Mouse (Mus musculus): ENCODE data around the gene C1qtnf6. TPM values are rescaled to one million over a fixed set of nuclear protein-coding genes. Genes with fewer than 3 reads are reported as not detected.

C1qtnf6 gene
- total RNA-seq (2021), result 10 to 100 TPM; 14.1 to 15.0 TPM
- long read RNA-seq, experiment 1, partial matches to known transcripts, result 2 of 4 reads
- long read RNA-seq, experiment 1, other reads (novel, unspliced or antisense), result 0 of 4 reads
- long read RNA-seq, experiment 2, partial matches to known transcripts, result 0 of 9 reads
- long read RNA-seq, experiment 2, other reads (novel, unspliced or antisense), result 7 of 9 reads

DNA sequence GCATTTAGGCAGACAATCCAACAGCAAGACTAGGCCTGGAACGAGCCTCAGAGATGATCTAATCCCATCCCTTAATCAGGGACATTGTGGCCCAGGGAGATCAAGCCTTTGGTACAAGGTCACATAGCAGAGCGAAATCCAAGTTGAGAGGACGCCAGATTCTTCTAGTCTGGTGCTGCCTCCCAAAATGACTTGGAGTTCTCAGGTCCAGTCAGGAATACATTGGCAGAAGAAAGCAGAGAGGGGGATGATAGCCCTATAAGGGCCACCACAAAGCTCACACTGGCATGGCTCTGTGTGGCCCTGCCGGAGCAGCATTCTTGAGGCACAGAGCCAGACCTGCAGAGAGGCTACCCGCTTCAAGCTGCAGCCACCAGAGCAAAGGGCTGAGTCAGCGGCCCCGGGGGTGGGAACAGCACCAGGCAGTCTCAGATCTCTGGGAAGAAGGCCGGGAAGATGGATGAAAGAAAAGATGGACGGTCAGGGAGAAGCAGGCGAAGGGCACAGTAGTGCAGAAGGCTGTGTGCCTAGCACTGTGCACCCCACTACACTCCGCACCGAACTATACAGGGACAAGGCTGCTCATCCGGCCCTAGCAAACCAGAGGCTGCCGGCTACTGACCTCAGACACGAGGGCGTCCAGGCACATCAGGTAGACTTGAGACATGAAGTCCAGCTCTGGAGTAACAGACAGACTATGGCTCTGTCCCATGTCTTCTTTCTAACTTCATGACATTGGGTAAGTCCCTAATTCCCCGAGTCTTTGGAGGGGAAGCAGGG lies at the start of gene C1qtnf6:
Gene C1qtnf6, minus strand, starts transcription at position 746 of the 780 bp plus-strand sequence.
- DNase-seq (ENCODE audit: low spot score in 2 of 2), result peak; percentile 51 to 68

DNA sequence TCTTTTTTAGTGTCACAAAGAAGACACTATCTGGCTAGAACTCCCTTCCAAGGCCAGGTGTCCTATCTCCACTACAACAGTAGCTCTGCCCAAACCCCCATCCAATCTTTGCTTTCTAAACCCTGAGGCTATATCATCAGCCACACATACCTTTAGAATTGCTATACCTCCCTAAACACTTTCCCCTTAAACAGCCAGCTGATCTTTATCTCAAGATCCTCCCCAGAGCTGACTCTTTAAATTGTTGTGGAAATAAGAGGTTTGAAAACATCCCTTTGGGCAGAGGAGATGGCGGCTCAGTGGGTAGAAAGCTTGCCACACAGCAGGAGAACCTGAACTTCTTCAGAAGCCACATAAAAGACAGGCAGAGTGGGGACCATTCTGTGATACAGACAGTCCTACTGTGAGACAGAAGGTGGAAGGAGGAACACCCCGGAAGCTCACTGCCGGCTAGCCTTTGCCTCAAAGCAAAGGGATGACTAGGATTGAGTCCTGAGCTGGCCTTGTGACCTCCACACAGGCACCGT lies 45.1 kb upstream of the C1qtnf6 start:
- no peak for DNase-seq (ENCODE audit: low spot score in 2 of 2)

DNA sequence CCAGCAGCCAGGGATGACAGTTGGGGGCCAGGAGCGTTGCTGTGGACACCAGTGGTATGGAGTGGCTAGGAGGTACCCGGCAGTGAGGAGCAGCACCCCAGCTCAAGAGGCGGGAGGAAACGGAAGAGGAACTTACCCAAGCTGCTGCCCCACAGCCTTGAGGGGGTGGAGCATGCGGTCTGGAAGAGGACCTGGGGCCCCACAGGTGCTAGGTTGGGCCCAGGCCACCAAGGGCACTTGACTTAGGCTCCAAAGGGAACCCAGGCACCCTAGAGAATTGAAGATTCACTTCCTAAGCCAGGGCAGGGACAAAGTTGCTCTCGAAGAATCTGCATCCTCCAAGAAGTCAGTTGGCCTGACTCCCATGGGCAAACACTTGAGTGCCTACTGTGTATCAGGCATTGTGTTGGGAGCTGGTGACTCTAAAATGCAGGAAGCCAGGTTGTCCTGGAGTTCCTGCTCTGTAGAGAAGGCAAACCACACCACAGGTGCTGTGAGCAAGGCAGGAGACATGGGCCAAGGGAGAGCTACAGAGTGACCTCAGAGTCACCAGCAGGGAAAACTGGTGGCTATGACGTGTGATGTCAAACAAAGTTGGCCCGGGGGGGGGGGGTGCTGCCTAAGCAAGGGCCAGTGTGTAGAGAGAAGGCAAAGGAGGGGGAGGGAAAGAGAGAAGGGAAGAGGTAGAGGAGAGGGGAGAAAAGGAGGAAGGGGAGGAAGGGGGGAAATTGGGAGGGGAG lies 41.6 kb upstream of the C1qtnf6 start, which contains the start of gene Rac2:
Gene Rac2, minus strand, starts transcription at position 126 of the 740 bp plus-strand sequence.
- DNase-seq (ENCODE audit: low spot score in 2 of 2), result no peak

DNA sequence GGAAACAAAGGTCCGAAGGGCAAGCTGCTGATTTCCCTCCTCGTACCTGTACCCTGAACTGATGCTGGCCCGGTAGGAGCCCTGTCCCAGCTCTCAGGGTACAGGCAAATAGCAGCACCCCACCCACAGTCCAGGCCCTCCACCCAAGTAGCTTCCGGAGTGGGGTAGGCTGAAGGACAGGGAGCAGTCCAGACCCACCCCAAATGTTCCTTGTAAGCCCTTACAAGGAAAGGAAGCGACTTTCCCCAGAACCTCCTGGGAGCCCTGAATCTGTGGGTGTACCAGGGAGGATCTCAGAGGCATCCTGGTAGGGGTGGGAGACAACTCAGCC lies 41.0 kb upstream of the C1qtnf6 start:
- no peak for DNase-seq (ENCODE audit: low spot score in 2 of 2)

DNA sequence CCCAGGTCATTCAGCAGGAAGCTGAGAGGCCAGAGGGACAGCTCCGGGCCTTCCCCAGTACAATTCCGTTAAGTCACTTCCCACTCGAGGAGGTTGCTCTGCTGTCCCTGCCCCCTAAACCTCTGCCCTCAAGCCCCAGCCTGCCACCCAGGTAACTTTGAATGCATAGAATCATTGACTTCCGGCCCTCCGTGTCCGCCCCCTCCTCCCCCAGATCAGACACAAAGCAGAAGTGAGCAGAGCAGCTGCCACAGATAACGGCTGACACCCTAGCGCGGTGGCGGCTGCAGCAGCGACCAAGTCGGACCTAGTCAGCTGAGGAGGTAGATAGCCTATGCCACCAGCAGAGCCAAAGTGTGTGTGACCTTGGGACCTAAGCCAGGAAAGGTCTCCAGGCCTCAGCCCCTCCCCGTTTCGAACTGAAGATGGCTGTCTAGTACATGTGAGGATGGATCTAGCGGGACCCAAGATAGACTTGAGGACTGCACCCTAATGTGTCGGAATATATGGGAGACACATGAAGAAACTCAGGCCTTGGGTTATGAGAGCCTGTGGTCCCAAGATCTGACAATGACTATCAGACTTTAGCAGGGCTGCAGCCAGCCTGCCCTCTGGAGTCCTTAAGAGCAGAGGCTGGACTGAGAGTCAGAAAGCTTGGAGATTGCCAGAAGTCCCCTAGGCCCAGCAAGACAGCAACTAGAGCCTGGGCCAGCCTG lies 40.5 kb upstream of the C1qtnf6 start:
- DNase-seq (ENCODE audit: low spot score in 2 of 2), result no peak

DNA sequence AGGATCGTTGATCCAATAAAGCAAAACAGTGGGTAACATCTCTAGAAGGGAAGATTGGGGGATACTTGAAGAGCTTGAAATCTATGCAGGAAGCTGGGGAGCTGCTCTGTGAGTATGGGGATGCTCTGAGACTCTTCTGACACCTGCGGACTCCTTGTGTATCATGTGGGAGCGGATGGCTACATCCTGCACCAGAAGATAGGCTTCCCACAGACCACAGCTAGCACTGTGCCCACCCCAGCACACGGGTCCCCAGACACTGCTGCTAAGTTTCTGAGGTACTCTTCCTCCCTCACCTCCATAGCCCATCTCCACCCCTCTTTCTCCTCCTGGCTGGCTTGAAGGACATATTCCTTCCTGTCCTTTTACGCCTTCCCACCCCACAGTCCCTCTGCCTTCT lies 39.0 kb upstream of the C1qtnf6 start:
- DNase-seq (ENCODE audit: low spot score in 2 of 2), result no peak

DNA sequence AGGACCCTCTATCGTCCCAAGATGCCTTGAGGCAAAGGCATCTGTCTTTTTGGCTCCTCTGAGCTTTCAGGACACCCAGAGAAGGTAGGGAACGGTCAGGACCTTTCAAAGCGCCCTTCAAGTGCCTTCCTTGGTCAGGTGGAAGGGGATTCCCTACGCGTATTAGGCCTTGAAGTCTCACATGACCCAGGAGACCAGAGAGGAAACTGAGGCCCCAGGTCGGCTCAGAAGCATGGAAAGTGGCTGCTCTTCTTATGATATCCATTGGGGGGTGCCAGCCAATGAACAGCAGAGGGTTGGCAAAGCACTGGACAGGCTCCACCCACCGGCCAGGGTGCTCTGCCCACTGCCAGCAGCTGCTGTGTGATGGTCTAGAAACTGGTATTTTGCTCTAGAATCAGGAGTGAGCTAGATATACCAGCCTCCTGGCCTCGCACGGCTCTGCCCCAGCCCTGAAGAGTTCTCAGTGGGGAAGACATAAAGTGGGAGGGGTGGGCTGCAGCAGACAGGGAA lies 36.4 kb upstream of the C1qtnf6 start:
- DNase-seq (ENCODE audit: low spot score in 2 of 2), result no peak

DNA sequence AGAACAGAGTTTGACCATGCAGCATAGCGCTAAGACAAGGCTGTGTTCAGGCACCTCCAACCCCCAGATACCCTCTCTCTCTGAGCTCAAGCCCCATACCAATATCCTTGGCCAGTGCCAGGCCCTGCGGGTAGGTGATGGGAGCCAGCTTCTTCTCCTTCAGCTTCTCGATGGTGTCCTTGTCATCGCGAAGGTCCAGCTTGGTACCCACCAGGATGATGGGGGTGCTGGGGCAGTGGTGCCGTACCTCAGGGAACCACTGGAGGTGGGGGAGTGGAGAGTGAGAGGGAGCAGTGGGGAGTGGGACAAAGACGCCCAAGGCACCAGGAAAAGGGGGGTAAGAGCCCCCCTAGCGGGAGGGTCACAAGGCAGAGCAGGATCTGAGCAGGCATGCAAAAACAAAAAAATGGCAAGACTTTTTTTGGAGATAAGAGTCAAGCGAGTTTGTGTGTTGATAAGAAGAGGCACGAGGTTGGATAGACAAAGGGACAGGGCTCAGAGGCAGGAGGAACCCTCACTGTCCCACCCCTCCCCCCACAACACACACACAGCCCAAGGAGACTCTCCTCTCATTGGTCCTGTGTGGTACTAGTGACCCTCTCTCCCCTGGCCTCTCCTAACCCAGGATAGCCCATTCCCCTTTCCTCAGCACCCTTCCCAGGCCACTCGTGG lies 33.7 kb upstream of the C1qtnf6 start:
- no peak for DNase-seq (ENCODE audit: low spot score in 2 of 2)

DNA sequence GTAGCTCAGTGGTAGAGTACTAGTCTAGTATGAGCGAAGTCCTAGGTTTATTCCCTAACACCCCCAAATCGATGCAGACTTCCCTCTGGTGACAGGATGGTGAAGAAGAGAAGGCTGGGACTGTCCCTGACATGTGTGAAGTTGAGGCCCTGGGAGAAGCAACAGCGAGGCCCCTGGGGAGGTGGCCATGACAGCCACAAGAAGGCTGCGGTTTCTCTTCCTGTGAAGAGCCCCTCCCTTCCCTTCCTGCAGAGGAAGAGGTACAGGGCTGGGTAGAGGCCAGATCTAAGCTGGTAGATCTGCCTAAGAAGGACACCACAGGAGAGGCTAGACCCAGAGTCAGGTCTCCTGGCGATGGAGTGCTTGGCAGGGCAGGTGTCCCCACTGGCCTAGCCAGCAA lies 32.7 kb upstream of the C1qtnf6 start:
- no peak for DNase-seq (ENCODE audit: low spot score in 2 of 2)

DNA sequence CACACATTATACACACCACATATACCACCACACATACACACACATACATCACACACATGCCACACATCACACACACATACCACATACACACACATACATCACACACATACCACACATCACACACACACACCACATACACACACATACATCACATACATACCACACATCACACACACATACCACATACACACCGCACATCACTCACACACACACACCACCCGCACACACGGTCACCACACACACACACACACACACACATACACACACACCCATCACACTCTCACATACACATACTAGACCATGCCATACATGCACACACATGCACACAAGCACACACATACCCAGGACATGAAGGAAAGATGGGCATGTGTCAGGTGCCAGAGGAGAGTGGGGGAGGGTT lies 32.1 kb upstream of the C1qtnf6 start:
- DNase-seq (ENCODE audit: low spot score in 2 of 2), result no peak

DNA sequence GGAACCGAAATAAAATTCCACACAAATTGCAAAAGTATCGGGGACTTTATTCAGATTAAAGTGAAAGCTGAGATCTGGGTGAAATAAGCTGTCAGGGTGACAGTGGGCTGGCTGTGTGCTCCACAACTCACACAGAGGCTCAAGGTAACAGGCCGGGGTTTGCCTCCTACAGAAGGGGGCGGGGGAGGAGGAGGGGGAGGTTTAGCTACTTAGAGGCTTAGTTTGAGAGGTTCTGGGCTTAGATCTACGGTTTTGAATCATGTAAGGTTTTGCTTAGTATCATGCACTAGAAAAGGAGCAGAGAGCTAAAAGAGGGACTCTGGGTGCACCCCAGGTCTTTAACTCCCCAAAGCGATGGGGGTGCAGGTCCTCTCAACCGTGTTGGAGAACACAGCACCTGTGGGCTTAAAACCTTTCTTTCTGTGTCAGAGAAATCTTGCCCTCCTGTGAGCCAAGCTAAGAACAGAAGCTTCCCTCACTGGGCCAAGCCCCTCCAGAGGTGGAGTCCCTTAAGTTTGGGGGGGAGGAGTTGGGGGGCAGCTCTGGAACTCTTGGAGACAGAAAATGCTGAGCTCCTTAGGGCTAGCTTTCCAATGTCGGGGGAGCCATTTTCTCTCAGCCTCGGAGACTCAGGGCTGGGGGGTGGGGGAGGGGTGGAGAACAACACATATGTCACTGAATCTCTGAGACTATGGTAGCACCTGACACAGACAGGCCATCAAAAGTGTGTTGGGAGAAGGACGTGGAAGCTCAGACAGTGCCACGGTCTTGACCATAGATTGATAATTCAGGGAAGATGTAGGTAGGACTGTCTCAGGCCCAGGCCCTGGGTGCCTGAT lies 28.1 kb upstream of the C1qtnf6 start:
- no peak for DNase-seq (ENCODE audit: low spot score in 2 of 2)

DNA sequence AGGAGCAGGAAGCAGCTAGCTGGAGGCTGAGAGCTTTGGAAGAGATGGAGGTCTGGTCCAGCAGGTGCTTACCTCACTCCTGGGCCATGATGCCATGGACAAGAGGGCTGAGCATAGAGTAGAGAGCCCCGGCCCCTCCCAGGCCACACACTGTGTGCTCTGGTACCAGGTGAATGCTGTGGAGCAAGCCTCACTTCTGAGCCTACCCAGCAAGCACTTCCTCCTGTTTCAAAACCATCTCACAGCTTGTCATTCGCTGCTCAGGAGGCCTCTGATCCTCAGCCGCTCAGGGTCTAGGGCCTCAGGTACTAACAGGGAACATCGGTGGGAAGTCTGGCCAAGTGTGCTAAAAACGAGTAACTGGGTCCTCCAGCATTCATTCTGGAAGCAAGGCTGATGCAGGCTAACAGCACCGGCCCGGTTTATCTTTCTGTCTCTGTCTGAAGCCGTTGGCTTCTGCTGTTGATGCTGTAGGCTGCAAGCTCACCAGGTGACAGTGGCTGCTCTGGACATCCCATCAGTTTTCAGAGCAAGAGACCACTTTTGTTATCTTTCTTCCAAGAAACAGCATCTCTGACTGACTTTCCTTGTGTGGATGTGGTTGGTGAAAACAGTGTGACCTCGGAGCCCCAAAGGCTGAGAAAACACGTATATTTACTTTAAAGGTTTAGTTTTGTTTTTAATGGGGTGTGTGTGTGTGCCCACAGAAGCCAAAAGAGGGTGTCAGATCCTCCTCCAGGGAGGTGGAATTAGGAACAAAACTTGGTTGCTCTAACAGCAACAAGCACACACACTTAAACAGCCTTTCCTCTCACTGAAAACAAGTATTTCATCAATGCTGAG lies 26.7 kb upstream of the C1qtnf6 start:
- no peak for DNase-seq (ENCODE audit: low spot score in 2 of 2)

DNA sequence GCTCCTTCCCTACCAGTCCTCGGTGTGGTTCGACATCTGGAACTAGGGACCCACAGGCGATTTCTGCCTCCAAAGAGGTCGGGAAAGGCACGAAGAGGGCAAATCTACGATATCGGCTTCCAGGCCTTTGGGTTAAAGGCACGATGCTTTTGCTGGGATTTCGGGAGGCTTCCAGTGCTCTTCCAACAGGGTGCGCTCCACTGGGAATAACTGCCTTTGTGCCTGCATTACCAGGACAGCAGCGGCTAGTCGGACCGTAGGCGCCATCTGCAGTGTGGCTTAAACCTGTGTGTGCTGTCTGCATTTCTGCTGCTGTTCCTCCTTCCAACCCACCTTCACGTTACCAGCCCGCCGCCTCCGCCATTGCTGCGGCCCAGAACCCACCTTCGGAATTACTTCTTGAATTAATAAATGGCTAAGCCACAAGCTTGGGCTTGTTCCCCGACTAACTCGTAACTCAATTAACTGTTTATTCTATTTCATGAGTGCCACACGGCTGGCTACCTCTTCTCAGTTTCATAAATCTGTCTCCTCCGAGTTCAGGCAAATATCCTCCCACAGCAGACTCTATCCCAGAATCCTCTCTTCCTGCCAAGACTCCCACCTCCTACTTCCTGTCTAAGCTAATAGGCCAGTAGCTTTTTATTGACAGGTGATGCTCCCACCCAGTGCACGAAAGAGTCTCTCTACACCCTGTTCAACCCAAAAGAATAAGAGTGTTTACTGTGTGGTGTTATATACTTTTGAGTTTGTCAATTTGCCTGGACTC lies 23.5 kb upstream of the C1qtnf6 start:
- DNase-seq (ENCODE audit: low spot score in 2 of 2), result no peak

DNA sequence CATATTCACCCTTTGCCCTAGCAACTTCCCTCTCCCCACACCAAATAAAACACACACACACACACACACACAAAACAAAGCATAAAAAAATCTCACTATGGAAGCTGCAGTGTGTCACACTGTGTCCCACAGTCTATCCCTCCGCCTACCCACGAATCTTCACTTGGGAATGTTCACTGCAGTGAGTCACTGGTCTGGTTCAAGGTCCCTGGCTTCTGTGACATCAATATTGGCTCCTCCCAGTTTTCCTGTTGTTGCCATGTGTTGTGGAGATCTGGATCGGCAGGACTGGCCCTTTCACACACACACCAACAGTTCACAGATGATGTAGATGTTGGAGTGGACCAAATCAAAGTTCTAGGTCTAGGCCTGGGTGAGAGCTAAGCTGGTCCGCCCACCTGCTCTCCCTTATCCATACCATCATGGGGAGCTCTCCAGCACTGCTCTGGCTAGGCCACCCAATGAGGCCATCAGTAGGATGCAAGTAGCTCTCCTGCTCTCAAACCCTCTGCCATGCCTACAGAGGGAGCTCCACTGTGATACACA lies 18.0 kb upstream of the C1qtnf6 start:
- peak in 1 of 2 experiments; percentile 54 for DNase-seq (ENCODE audit: low spot score in 2 of 2)

DNA sequence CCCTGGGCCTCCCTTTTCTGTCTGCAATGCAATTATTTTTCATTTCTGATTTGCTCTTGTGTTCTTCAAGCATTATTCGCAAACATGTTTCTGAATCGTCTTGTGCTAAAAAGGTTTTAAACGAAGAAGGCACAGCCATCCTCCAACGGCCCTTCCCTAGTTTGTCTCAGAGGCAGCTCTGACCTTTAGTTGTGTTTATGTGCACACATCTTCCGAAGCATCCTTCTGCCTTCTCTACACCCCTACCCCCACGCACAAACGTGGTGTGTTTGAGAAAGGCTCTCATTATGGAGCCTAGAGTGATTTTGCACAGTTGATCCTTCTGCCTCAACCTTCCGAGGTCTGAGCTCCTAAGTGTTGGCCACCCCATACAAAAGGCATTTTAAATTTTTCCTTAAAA lies 17.5 kb upstream of the C1qtnf6 start:
- no peak for DNase-seq (ENCODE audit: low spot score in 2 of 2)

DNA sequence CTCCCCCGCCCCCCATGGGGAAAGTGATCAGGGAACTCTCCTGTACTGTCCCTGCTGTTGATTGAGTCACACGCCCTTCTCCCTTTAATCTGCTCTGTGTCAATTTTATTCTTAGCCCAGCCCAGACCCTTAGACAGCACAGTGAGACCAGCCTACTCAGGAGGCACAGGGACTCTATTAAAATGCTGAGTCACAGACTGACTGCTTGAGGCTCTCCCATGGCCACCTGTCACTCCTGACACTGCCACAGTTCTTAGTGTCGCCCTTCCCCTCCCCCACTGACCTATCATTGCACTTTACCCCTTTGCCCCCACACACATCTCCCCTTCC lies 17.1 kb upstream of the C1qtnf6 start:
- peak in 1 of 2 experiments; percentile 35 for DNase-seq (ENCODE audit: low spot score in 2 of 2)

DNA sequence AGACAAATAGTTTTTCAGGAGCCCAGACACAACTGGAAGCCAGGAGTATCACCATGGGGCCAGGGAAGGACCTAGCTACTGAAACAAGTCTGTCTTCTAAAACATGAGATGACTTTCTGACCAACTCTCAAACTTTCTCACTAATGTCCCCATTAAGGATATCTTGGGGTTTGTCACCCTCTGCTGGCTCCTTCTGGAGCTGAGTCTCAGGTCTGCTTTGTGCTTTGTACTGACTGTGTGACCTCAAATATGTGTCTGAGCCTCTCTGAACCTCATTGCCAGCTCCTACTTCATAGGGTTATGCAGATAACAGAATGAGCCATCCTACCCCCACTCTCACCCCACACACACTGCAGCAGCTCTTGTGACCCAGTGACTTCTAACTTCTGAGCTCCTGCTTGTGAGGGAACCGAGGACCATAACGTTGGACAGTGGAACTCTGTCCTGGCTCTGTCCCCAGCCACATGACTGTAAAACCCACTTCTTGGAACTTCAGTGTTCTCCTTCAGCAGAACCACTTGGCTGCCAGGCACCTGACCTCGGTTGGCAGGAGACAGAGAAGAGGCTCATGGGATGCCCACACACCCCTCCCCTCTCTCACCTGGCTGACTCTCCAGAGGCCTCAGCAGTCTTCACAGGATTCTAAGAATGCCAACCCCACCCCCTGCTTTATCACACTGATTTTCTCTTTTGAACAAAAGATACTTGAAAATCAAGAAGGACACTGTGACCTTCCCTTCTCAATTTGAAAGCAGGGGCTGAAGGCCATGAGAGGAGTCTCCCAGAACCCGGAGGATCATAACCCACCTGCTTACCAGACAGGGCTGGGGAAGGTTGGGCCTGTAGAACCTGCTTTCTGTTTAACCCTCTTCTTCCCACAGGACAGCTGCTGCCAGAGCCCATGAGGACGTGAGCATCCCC lies 16.5 kb upstream of the C1qtnf6 start:
- peak in 1 of 2 experiments; percentile 59 for DNase-seq (ENCODE audit: low spot score in 2 of 2)
